Mouse (Mus musculus): ENCODE results near the gene Med20.

DNA sequence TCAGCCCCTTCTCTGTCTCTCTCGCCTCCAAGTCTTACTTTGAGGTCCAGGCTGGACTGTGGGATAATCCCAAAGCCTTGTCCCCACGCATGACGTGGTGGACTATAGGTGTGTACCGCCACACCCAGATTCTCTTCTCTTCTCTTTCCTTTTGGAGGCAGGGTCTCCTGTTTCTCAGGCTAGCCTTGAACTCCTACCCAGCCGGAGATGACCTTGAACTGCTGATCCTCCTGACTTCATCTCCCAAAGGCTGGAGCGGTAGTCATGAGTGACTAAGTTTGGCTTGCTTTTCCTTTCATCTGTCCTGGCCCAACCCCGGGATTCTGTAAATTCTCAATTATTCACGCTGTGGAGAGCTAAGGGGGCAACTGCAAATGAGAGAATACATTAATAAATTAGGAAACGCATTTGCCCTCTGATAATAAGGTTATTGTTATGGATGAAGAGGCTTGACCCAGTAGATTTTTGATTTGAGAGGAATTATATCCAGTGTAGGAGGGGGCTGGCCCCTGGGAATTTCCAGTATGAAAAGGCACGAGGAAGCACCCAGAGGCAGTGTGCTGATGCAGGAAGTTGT lies 42.3 kb upstream of the Med20 start:
- TF ChIP-seq TAL1 (IDR thresholded peaks at IDR 0.05; ENCODE audit: low read length) = no peak
- no peak for TF ChIP-seq GATA1 (IDR thresholded peaks at IDR 0.05; ENCODE audit: low read length)
